Mouse (Mus musculus) adrenal gland, postnatal 4 days (tissue): Measurements from ENCODE around the gene Rtl8c. TPM values are rescaled to one million over a fixed set of nuclear protein-coding genes. Genes with fewer than 3 reads are reported as not detected.
"Not testable (repeated sequence)": the region's sequence is repeated elsewhere in the genome, so short reads cannot be mapped to it uniquely, and the experiment has no call there.

Source experiments
- DNase-seq, 2 experiments: peaks; one replicate each; pipeline ENCODE4 v3.0.0; 2021 to 2022; ENCODE audit warnings: low spot score in 2 of 2, mixed read lengths in 2 of 2
- long read RNA-seq, 2 experiments: library from polyadenylated mRNA; stranded (forward); transcript quantifications; one replicate each; pipeline ENCODE4 v2.0.0; 2021
- total RNA-seq, 2 experiments: library from RNA; stranded (reverse); gene quantifications; 2 replicates each; pipeline ENCODE4 v1.2.3; 2021

Gene Rtl8c
- 100 to 1,000 TPM; 100 to 111 TPM for total RNA-seq
- long read RNA-seq, experiment 1, partial matches to known transcripts, result 15 of 59 reads
- long read RNA-seq, experiment 1, other reads (novel, unspliced or antisense), result 40 of 59 reads
- long read RNA-seq, experiment 2, partial matches to known transcripts, result 0 of 30 reads
- long read RNA-seq, experiment 2, other reads (novel, unspliced or antisense), result 29 of 30 reads

- DNase-seq, result peak in 1 of 2 experiments; percentile 28
These were observed at the start of gene Rtl8c for GRCm38 (mm10) chrX:53607242-53608121. Gene Rtl8c (plus strand): TSS chrX:53608032.

GRCm38 (mm10) chrX:53579311-53579710 lies 28.5 kb upstream of the Rtl8c start:
- no peak for DNase-seq

- DNase-seq, result not testable (repeated sequence)
These were observed 26.4 kb upstream of the Rtl8c start for GRCm38 (mm10) chrX:53581407-53581806.

GRCm38 (mm10) chrX:53583404-53583803 lies 24.4 kb upstream of the Rtl8c start:
- not testable (repeated sequence) for DNase-seq

GRCm38 (mm10) chrX:53599993-53600392 lies 7.8 kb upstream of the Rtl8c start:
- DNase-seq, result peak in 1 of 2 experiments; percentile 12

- not testable (repeated sequence) for DNase-seq
These were observed 1.7 kb upstream of the Rtl8c start for GRCm38 (mm10) chrX:53606176-53606575.

GRCm38 (mm10) chrX:53608122-53608813 lies 436 bp downstream of the Rtl8c start:
- DNase-seq, result no peak

- not testable (repeated sequence) for DNase-seq
These were observed 1.0 kb downstream of the Rtl8c start, which contains the start of gene Gm14597 for GRCm38 (mm10) chrX:53608879-53609278. Gene Gm14597 (minus strand): TSS chrX:53608979.

- peak in 1 of 2 experiments; percentile 7 for DNase-seq
These were observed 2.7 kb downstream of the Rtl8c start for GRCm38 (mm10) chrX:53610571-53610970.

- not testable (repeated sequence) for DNase-seq
These were observed 3.6 kb downstream of the Rtl8c start for GRCm38 (mm10) chrX:53611395-53611794.

GRCm38 (mm10) chrX:53638107-53638506 lies 30.3 kb downstream of the Rtl8c start:
- DNase-seq, result not testable (repeated sequence)

- not testable (repeated sequence) for DNase-seq
These were observed 34.8 kb downstream of the Rtl8c start for GRCm38 (mm10) chrX:53642604-53642979.

- DNase-seq, result peak; percentile 45 to 60
These were observed 35.4 kb downstream of the Rtl8c start, which contains the start of gene Rtl8a for GRCm38 (mm10) chrX:53642980-53643961. Gene Rtl8a (minus strand): TSS chrX:53643682.

- no peak for DNase-seq
These were observed 38.1 kb downstream of the Rtl8c start for GRCm38 (mm10) chrX:53645885-53646284.

GRCm38 (mm10) chrX:53652917-53653316 lies 45.1 kb downstream of the Rtl8c start:
- not testable (repeated sequence) for DNase-seq

Other genes starting within 250 kb of the Rtl8c start
- gene Mospd1, start 237.5 kb upstream of the Rtl8c start, total RNA-seq, result 10 to 100 TPM; 23.2 to 24.2 TPM
- not detected for gene Etd, start 173.1 kb upstream of the Rtl8c start, total RNA-seq
- gene Gm14597, start 947 bp downstream of the Rtl8c start, total RNA-seq, result not detected
- gene Rtl8a, start 35.6 kb downstream of the Rtl8c start, total RNA-seq, result 100 to 1,000 TPM; 145 to 168 TPM
- gene Rtl8b, start 62.4 kb downstream of the Rtl8c start, total RNA-seq, result 10 to 100 TPM; 93.5 to 96.4 TPM
- gene 4930502E18Rik, start 116.8 kb downstream of the Rtl8c start, total RNA-seq, result not detected
- gene 1700013H16Rik, start 149.8 kb downstream of the Rtl8c start, total RNA-seq, result not detected
- not detected for gene Zfp36l3, start 168.4 kb downstream of the Rtl8c start, total RNA-seq
- gene Xlr, start 189.7 kb downstream of the Rtl8c start, total RNA-seq, result 1 to 10 TPM in 1 of 2 experiments, under 1 TPM in 1; 0.76 to 1.2 TPM